Comparison of ENCODE assay signal across 24 mouse cellular contexts in genomic region chr5:111500036-111500435, GRCm38 (mm10).
DNase-seq lines count a peak whose midpoint lies in the region.
"Had no signal": no experiment of that assay in that cellular context is flagged by ENCODE, and none has a peak within 500 bp of the region (broad histone marks: within the 10 kb centered on the region; RNA-seq: fewer than 3 reads in every experiment).

No protein-coding gene starts in this region.

- peaks cover 33% of the 10 kb centered on the region for H3K27me3 ChIP-seq in embryonic facial prominence, embryonic 10.5 days (replicated peaks; ENCODE audit: low read depth, poor library complexity, severe bottlenecking)
- H3K27me3 ChIP-seq: embryonic facial prominence, embryonic 13.5 days; forebrain, embryonic 12.5 days; forebrain, embryonic 15.5 days had no signal

- H3K4me3 ChIP-seq in embryonic facial prominence, embryonic 10.5 days = no peak overlapping the region
- H3K4me3 ChIP-seq: embryonic facial prominence, embryonic 13.5 days; erythroblast, embryonic 14.5 days; forebrain, embryonic 12.5 days; forebrain, embryonic 15.5 days; heart, adult 2 months; heart, embryonic 10.5 days; heart, embryonic 13.5 days; hindbrain, embryonic 12.5 days had no signal

- DNase-seq in embryonic facial prominence, embryonic 10.5 days (ENCODE audit: low spot score) = no peak
- peak; percentile 24 to 40 for DNase-seq in thymus, adult 18-20 months
- DNase-seq in thymus, postnatal 10 days (ENCODE audit: low spot score in 2 of 2) = peak; percentile 31 to 34
- DNase-seq in thymus, postnatal 36 days = peak; percentile 36 to 60
- no peak for DNase-seq in embryo, embryonic 10.5 days (ENCODE audit: low spot score)
- DNase-seq in left cerebral cortex, postnatal 14 days (ENCODE audit: low spot score in 2 of 2) = no peak
- no peak for DNase-seq in adrenal gland, adult 18-20 months (ENCODE audit: low spot score in 2 of 2)
- DNase-seq: adrenal gland, adult 8-10 months; adrenal gland, postnatal 36 days; cerebellum, adult 18-20 months; cerebellum, adult 9-10 months; cerebellum, postnatal 14 days; gastrocnemius, postnatal 10 days; gastrocnemius, postnatal 36 days; heart, adult 2 months; heart, postnatal 14 days; heart, postnatal 4 days had no signal

- peaks cover 25% of the 10 kb centered on the region for H3K4me1 ChIP-seq in embryonic facial prominence, embryonic 10.5 days

- H3K9me3 ChIP-seq in embryonic facial prominence, embryonic 10.5 days = no peaks in the 10 kb centered on the region
- H3K9me3 ChIP-seq: embryonic facial prominence, embryonic 13.5 days; forebrain, embryonic 12.5 days; forebrain, embryonic 15.5 days; heart, embryonic 10.5 days; heart, embryonic 13.5 days; hindbrain, embryonic 12.5 days had no signal

- H3K27ac ChIP-seq in embryonic facial prominence, embryonic 10.5 days (replicated peaks) = 0 out of 2 replicates have a peak overlapping the region, but pooled peaks have one; percentile 7
- H3K27ac ChIP-seq: embryonic facial prominence, embryonic 13.5 days; forebrain, embryonic 12.5 days; forebrain, embryonic 15.5 days; heart, adult 2 months; heart, embryonic 10.5 days; heart, embryonic 13.5 days; hindbrain, embryonic 12.5 days had no signal

- WGBS in embryonic facial prominence, embryonic 10.5 days = 74% methylated on average over 3 of the region's 3 CpGs

- no peaks in the 10 kb centered on the region for H3K36me3 ChIP-seq in embryonic facial prominence, embryonic 10.5 days (replicated peaks)
- H3K36me3 ChIP-seq: embryonic facial prominence, embryonic 13.5 days; forebrain, embryonic 12.5 days; forebrain, embryonic 15.5 days; heart, embryonic 10.5 days; heart, embryonic 13.5 days; hindbrain, embryonic 12.5 days had no signal

- intact Hi-C loops in left cerebral cortex, postnatal 14 days (cut with DNase I) = no loop called here

Comparison
In these comparisons a context has a peak if more than half of its experiments do, and no peak if none do; other contexts are left out.
1. DNase-seq: peak in thymus, adult 18-20 months (2 of 2), thymus, postnatal 10 days (2 of 2) and thymus, postnatal 36 days (2 of 2); none in embryonic facial prominence, embryonic 10.5 days (single experiment), embryo, embryonic 10.5 days (single experiment), left cerebral cortex, postnatal 14 days (0 of 2) and adrenal gland, adult 18-20 months (0 of 2).